Mouse (Mus musculus): ENCODE data around the gene Dync2h1. TPM values are rescaled to one million over a fixed set of nuclear protein-coding genes. Genes with fewer than 3 reads are reported as not detected.
A peak's percentile ranks its signal among the peaks of the same experiment; 100 is the strongest.
"Not testable (repeated sequence)": the region's sequence is repeated elsewhere in the genome, so short reads cannot be mapped to it uniquely, and the experiment has no call there.

Gene Dync2h1
- 19.6 and 22.7 TPM in 2 replicates for polyA plus RNA-seq (2014; fragmentation: Nextera tagmentation; extraction: Ambion mirVana)

GRCm38 (mm10) chr9:7184172-7184896, at the start of gene Dync2h1, which contains the start of gene Dcun1d5:
Gene Dync2h1, minus strand, starts transcription at chr9:7184446.
Gene Dcun1d5, plus strand, starts transcription at chr9:7184520.
- WGBS: 1% methylated on average over 58 of the region's 62 CpGs
- ATAC-seq (ENCODE audit: insufficient number of reproducible peaks, insufficient read depth, low FRiP score, low read depth): peak; percentile 99
- H3K9me3 ChIP-seq (ENCODE audit: control insufficient read depth, low read depth, low read length): no peaks in the 10 kb centered on the region
- peaks cover 6% of the 10 kb centered on the region; the same call in 1 of the 2 replicates for H3K4me1 ChIP-seq (ENCODE audit: control insufficient read depth, insufficient read depth, low read length)
- no peaks in the 10 kb centered on the region for H3K27me3 ChIP-seq (ENCODE audit: control insufficient read depth, insufficient read depth, low read length)
- H3K36me3 ChIP-seq (ENCODE audit: control insufficient read depth, insufficient read depth, low read length): peaks cover 3% of the 10 kb centered on the region; the same call in 1 of the 2 replicates
- H3K4me3 ChIP-seq (ENCODE audit: low read depth, low read length): peak within 1 kb of the TSS; percentile 98
- H3K27ac ChIP-seq (ENCODE audit: low read length): peak within 1 kb of the TSS; percentile 95
- H3K9ac ChIP-seq (replicated peaks; ENCODE audit: low read depth, low read length): peak within 1 kb of the TSS; percentile 57
- peak within 1 kb of the TSS; percentile 80 for H3K4me2 ChIP-seq (replicated peaks; ENCODE audit: low read depth, low read length)

GRCm38 (mm10) chr9:7221460-7221859, 37.2 kb upstream of the Dync2h1 start:
- H3K4me3 ChIP-seq (ENCODE audit: low read depth, low read length): no peak overlapping the region
- H3K9me3 ChIP-seq (ENCODE audit: control insufficient read depth, low read depth, low read length): no peaks in the 10 kb centered on the region
- no peaks in the 10 kb centered on the region for H3K4me1 ChIP-seq (ENCODE audit: control insufficient read depth, insufficient read depth, low read length)
- no peak overlapping the region for H3K4me2 ChIP-seq (replicated peaks; ENCODE audit: low read depth, low read length)
- no peak overlapping the region for H3K9ac ChIP-seq (replicated peaks; ENCODE audit: low read depth, low read length)
- WGBS: 74% methylated on average over 7 of the region's 7 CpGs
- H3K27ac ChIP-seq (ENCODE audit: low read length): no peak overlapping the region
- no peak for ATAC-seq (ENCODE audit: insufficient number of reproducible peaks, insufficient read depth, low FRiP score, low read depth)
- peaks cover 3% of the 10 kb centered on the region; the same call in 1 of the 2 replicates for H3K36me3 ChIP-seq (ENCODE audit: control insufficient read depth, insufficient read depth, low read length)
- H3K27me3 ChIP-seq (ENCODE audit: control insufficient read depth, insufficient read depth, low read length): no peaks in the 10 kb centered on the region

- Histone ChIP-seq H3K27ac (ENCODE audit: low read length) (no peak overlapping the region), H3K9ac (replicated peaks; ENCODE audit: low read depth, low read length) (no peak overlapping the region), H3K4me2 (replicated peaks; ENCODE audit: low read depth, low read length) (no peak overlapping the region), H3K27me3 (ENCODE audit: control insufficient read depth, insufficient read depth, low read length) (no peaks in the 10 kb centered on the region), H3K4me3 (ENCODE audit: low read depth, low read length) (no peak overlapping the region), H3K4me1 (ENCODE audit: control insufficient read depth, insufficient read depth, low read length) (no peaks in the 10 kb centered on the region), H3K9me3 (ENCODE audit: control insufficient read depth, low read depth, low read length) (no peaks in the 10 kb centered on the region), H3K36me3 (ENCODE audit: control insufficient read depth, insufficient read depth, low read length) (peaks cover 3% of the 10 kb centered on the region; the same call in 1 of the 2 replicates)
- no peak for ATAC-seq (ENCODE audit: insufficient number of reproducible peaks, insufficient read depth, low FRiP score, low read depth)
- 80% methylated on average over 5 of the region's 5 CpGs for WGBS
These were observed 36.8 kb upstream of the Dync2h1 start for GRCm38 (mm10) chr9:7221024-7221423.

GRCm38 (mm10) chr9:7216240-7216639, 32.0 kb upstream of the Dync2h1 start:
- Histone ChIP-seq H3K27ac (ENCODE audit: low read length) (no peak overlapping the region), H3K9me3 (ENCODE audit: control insufficient read depth, low read depth, low read length) (no peaks in the 10 kb centered on the region), H3K27me3 (ENCODE audit: control insufficient read depth, insufficient read depth, low read length) (no peaks in the 10 kb centered on the region), H3K9ac (replicated peaks; ENCODE audit: low read depth, low read length) (no peak overlapping the region), H3K36me3 (ENCODE audit: control insufficient read depth, insufficient read depth, low read length) (peaks cover 9% of the 10 kb centered on the region; the same call in 1 of the 2 replicates), H3K4me2 (replicated peaks; ENCODE audit: low read depth, low read length) (no peak overlapping the region), H3K4me1 (ENCODE audit: control insufficient read depth, insufficient read depth, low read length) (no peaks in the 10 kb centered on the region), H3K4me3 (ENCODE audit: low read depth, low read length) (no peak overlapping the region)
- no peak for ATAC-seq (ENCODE audit: insufficient number of reproducible peaks, insufficient read depth, low FRiP score, low read depth)
- WGBS: 45% methylated on average over 2 of the region's 2 CpGs

GRCm38 (mm10) chr9:7190694-7191093, 6.4 kb upstream of the Dync2h1 start:
- not testable (repeated sequence) for H3K9ac ChIP-seq (replicated peaks; ENCODE audit: low read depth, low read length); H3K27me3 ChIP-seq (ENCODE audit: control insufficient read depth, insufficient read depth, low read length); H3K4me3 ChIP-seq (ENCODE audit: low read depth, low read length); H3K36me3 ChIP-seq (ENCODE audit: control insufficient read depth, insufficient read depth, low read length); H3K9me3 ChIP-seq (ENCODE audit: control insufficient read depth, low read depth, low read length); H3K4me2 ChIP-seq (replicated peaks; ENCODE audit: low read depth, low read length); H3K27ac ChIP-seq (ENCODE audit: low read length); ATAC-seq (ENCODE audit: insufficient number of reproducible peaks, insufficient read depth, low FRiP score, low read depth); H3K4me1 ChIP-seq (ENCODE audit: control insufficient read depth, insufficient read depth, low read length)
- WGBS: 95% methylated on average over 3 of the region's 3 CpGs

GRCm38 (mm10) chr9:7184897-7185291, 648 bp upstream of the Dync2h1 start:
- Histone ChIP-seq H3K4me1 (ENCODE audit: control insufficient read depth, insufficient read depth, low read length) (peaks cover 6% of the 10 kb centered on the region; the same call in 1 of the 2 replicates), H3K27ac (ENCODE audit: low read length) (peak overlapping the region; percentile 95), H3K4me2 (replicated peaks; ENCODE audit: low read depth, low read length) (peak overlapping the region; percentile 80), H3K36me3 (ENCODE audit: control insufficient read depth, insufficient read depth, low read length) (peaks cover 7% of the 10 kb centered on the region; the same call in 1 of the 2 replicates), H3K9ac (replicated peaks; ENCODE audit: low read depth, low read length) (peak overlapping the region; percentile 57), H3K27me3 (ENCODE audit: control insufficient read depth, insufficient read depth, low read length) (no peaks in the 10 kb centered on the region), H3K9me3 (ENCODE audit: control insufficient read depth, low read depth, low read length) (no peaks in the 10 kb centered on the region), H3K4me3 (ENCODE audit: low read depth, low read length) (peak overlapping the region; percentile 98)
- WGBS: 1% methylated on average over 29 of the region's 31 CpGs
- ATAC-seq (ENCODE audit: insufficient number of reproducible peaks, insufficient read depth, low FRiP score, low read depth): peak; percentile 64

GRCm38 (mm10) chr9:7176618-7177610, 7.3 kb downstream of the Dync2h1 start:
- Histone ChIP-seq H3K4me2 (replicated peaks; ENCODE audit: low read depth, low read length) (peak overlapping the region; percentile 80), H3K9ac (replicated peaks; ENCODE audit: low read depth, low read length) (peak overlapping the region; percentile 64; the same call in 1 of the 2 replicates), H3K27ac (ENCODE audit: low read length) (0 out of 2 replicates have a peak overlapping the region, but pooled peaks have one; percentile 21), H3K4me1 (ENCODE audit: control insufficient read depth, insufficient read depth, low read length) (no peaks in the 10 kb centered on the region), H3K27me3 (ENCODE audit: control insufficient read depth, insufficient read depth, low read length) (no peaks in the 10 kb centered on the region), H3K9me3 (ENCODE audit: control insufficient read depth, low read depth, low read length) (no peaks in the 10 kb centered on the region), H3K36me3 (ENCODE audit: control insufficient read depth, insufficient read depth, low read length) (peaks cover 3% of the 10 kb centered on the region; the same call in 1 of the 2 replicates), H3K4me3 (ENCODE audit: low read depth, low read length) (peak overlapping the region; percentile 54)
- 11% methylated on average over 41 of the region's 41 CpGs for WGBS
- ATAC-seq (ENCODE audit: insufficient number of reproducible peaks, insufficient read depth, low FRiP score, low read depth): peak; percentile 99

GRCm38 (mm10) chr9:7173756-7174155, 10.5 kb downstream of the Dync2h1 start:
- no peak overlapping the region for H3K9ac ChIP-seq (replicated peaks; ENCODE audit: low read depth, low read length)
- H3K4me3 ChIP-seq (ENCODE audit: low read depth, low read length): no peak overlapping the region
- H3K4me1 ChIP-seq (ENCODE audit: control insufficient read depth, insufficient read depth, low read length): no peaks in the 10 kb centered on the region
- no peak overlapping the region for H3K27ac ChIP-seq (ENCODE audit: low read length)
- 93% methylated on average over 1 of the region's 1 CpGs for WGBS
- H3K4me2 ChIP-seq (replicated peaks; ENCODE audit: low read depth, low read length): no peak overlapping the region
- H3K27me3 ChIP-seq (ENCODE audit: control insufficient read depth, insufficient read depth, low read length): no peaks in the 10 kb centered on the region
- no peaks in the 10 kb centered on the region for H3K9me3 ChIP-seq (ENCODE audit: control insufficient read depth, low read depth, low read length)
- no peak for ATAC-seq (ENCODE audit: insufficient number of reproducible peaks, insufficient read depth, low FRiP score, low read depth)
- H3K36me3 ChIP-seq (ENCODE audit: control insufficient read depth, insufficient read depth, low read length): no peaks in the 10 kb centered on the region; the same call in 1 of the 2 replicates
